Mouse (Mus musculus) ovary, postnatal 36 days (tissue): ENCODE data around the gene Gapvd1.

Experiments used
- DNase-seq: peaks from one replicate; pipeline ENCODE4 v3.0.0; 2022; ENCODE audit warnings: low spot score, mixed read lengths

Gene Gapvd1

GRCm38 (mm10) chr2:34635249-34636165, 119.5 kb downstream of the Gapvd1 start:
- no peak for DNase-seq

GRCm38 (mm10) chr2:34632051-34632450, 123.0 kb downstream of the Gapvd1 start:
- no peak for DNase-seq

GRCm38 (mm10) chr2:34630445-34630844, 124.6 kb downstream of the Gapvd1 start:
- no peak for DNase-seq

- peak; percentile 44 for DNase-seq
Observed at GRCm38 (mm10) chr2:34629758-34630157, 125.3 kb downstream of the Gapvd1 start.

GRCm38 (mm10) chr2:34628903-34629540, 126.0 kb downstream of the Gapvd1 start:
- peak; percentile 64 for DNase-seq

- no peak for DNase-seq
Observed at GRCm38 (mm10) chr2:34627328-34628226, 127.5 kb downstream of the Gapvd1 start.
